Mouse (Mus musculus) limb, embryonic 13.5 days (tissue): ENCODE results near the gene Ror2. TPM values are rescaled to one million over a fixed set of nuclear protein-coding genes. Genes with fewer than 3 reads are reported as not detected.

ENCODE experiments used
- ATAC-seq: fragments of 200-750 bp; cut with Nextera tagmentation; 2 replicates; pipeline ENCODE4 v1.8.0; 2017; ENCODE audit warnings: low read depth, moderate number of reproducible peaks, moderate TSS enrichment; ENCODE audit not compliant: low FRiP score
- H3K27ac ChIP-seq: fragments of 300-500 bp; sonication (generic); 2 replicates; pipeline ENCODE4 v1.5.1; 2015; ENCODE audit warnings: inconsistent platforms, mild to moderate bottlenecking, moderate library complexity
- H3K27me3 ChIP-seq: fragments of 300-500 bp; sonication (generic); 2 replicates; pipeline ENCODE4 v1.6.1; 2015; ENCODE audit warnings: mild to moderate bottlenecking, inconsistent platforms
- H3K36me3 ChIP-seq: fragments of 300-500 bp; sonication (generic); 2 replicates; pipeline ENCODE4 v1.6.1; 2015; ENCODE audit warnings: inconsistent platforms, mild to moderate bottlenecking, moderate library complexity
- H3K4me1 ChIP-seq: fragments of 300-500 bp; sonication (generic); 2 replicates; pipeline ENCODE4 v1.6.1; 2015; ENCODE audit warnings: inconsistent platforms
- H3K4me2 ChIP-seq: fragments of 300-500 bp; sonication (generic); replicated peaks from 2 replicates; pipeline ENCODE4 v1.6.1; 2015; ENCODE audit warnings: inconsistent platforms, mild to moderate bottlenecking, moderate library complexity
- H3K4me3 ChIP-seq: fragments of 300-500 bp; sonication (generic); 2 replicates; pipeline ENCODE4 v1.5.1; 2015; ENCODE audit warnings: moderate library complexity, mild to moderate bottlenecking, inconsistent platforms
- H3K9ac ChIP-seq: fragments of 300-500 bp; sonication (generic); 2 replicates; pipeline ENCODE4 v1.6.1; 2015; ENCODE audit warnings: mild to moderate bottlenecking, inconsistent platforms
- H3K9me3 ChIP-seq: fragments of 300-500 bp; sonication (generic); 2 replicates; pipeline ENCODE4 v1.6.1; 2016; ENCODE audit warnings: inconsistent platforms
- WGBS: fragments of 180-500 bp; shearing (Covaris S2); methylation state at CpG from one replicate; pipeline ENCODE4 v1.1.7; 2015; 5-methylcytosine and 5-hydroxymethylcytosine counted together
- polyA plus RNA-seq: library from polyadenylated mRNA; unstranded; fragments of >200 nt; fragmentation: Nextera tagmentation; extraction: Ambion mirVana; gene quantifications from 2 replicates; pipeline ENCODE4 v1.2.1, GENCODE M21; 2015

Ror2 gene
- polyA plus RNA-seq, 1 experiment from 2014 or later, result 25.7 TPM

GRCm38 (mm10) chr13:53158405-53159005, 127.4 kb downstream of the Ror2 start:
- Histone ChIP-seq H3K27ac (no peak overlapping the region), H3K9ac (no peak overlapping the region), H3K4me1 (peaks cover 88% of the 10 kb centered on the region), H3K9me3 (no peaks in the 10 kb centered on the region), H3K27me3 (no peaks in the 10 kb centered on the region), H3K4me3 (no peak overlapping the region), H3K36me3 (no peaks in the 10 kb centered on the region), H3K4me2 (no peak overlapping the region)
- WGBS, result 54% methylated on average over 9 of the region's 9 CpGs
- no peak for ATAC-seq

GRCm38 (mm10) chr13:53156911-53157310, 129.0 kb downstream of the Ror2 start:
- H3K9me3 ChIP-seq, result no peaks in the 10 kb centered on the region
- 76% methylated on average over 15 of the region's 15 CpGs for WGBS
- ATAC-seq, result no peak
- peaks cover 79% of the 10 kb centered on the region for H3K4me1 ChIP-seq
- no peak overlapping the region for H3K4me3 ChIP-seq
- H3K36me3 ChIP-seq, result no peaks in the 10 kb centered on the region
- peak overlapping the region; percentile 13; the same call in 1 of the 2 replicates for H3K9ac ChIP-seq
- peak overlapping the region; percentile 15; the same call in 1 of the 2 replicates for H3K27ac ChIP-seq
- H3K27me3 ChIP-seq, result no peaks in the 10 kb centered on the region
- H3K4me2 ChIP-seq, result no peak overlapping the region

GRCm38 (mm10) chr13:53156282-53156681, 129.6 kb downstream of the Ror2 start:
- no peak overlapping the region for H3K27ac ChIP-seq
- no peaks in the 10 kb centered on the region for H3K36me3 ChIP-seq
- H3K4me2 ChIP-seq, result no peak overlapping the region
- H3K9ac ChIP-seq, result no peak overlapping the region
- ATAC-seq, result no peak
- 70% methylated on average over 6 of the region's 6 CpGs for WGBS
- H3K27me3 ChIP-seq, result no peaks in the 10 kb centered on the region
- H3K4me1 ChIP-seq, result peaks cover 75% of the 10 kb centered on the region
- H3K9me3 ChIP-seq, result no peaks in the 10 kb centered on the region
- H3K4me3 ChIP-seq, result no peak overlapping the region

GRCm38 (mm10) chr13:53145511-53145910, 140.4 kb downstream of the Ror2 start:
- peaks cover 37% of the 10 kb centered on the region for H3K4me1 ChIP-seq
- no peaks in the 10 kb centered on the region for H3K27me3 ChIP-seq
- H3K27ac ChIP-seq, result no peak overlapping the region
- no peak overlapping the region for H3K4me2 ChIP-seq
- H3K9me3 ChIP-seq, result no peaks in the 10 kb centered on the region
- ATAC-seq, result no peak
- no peak overlapping the region for H3K4me3 ChIP-seq
- peaks cover 8% of the 10 kb centered on the region; the same call in 1 of the 2 replicates for H3K36me3 ChIP-seq
- H3K9ac ChIP-seq, result no peak overlapping the region
- WGBS, result 57% methylated on average over 3 of the region's 3 CpGs

DNA sequence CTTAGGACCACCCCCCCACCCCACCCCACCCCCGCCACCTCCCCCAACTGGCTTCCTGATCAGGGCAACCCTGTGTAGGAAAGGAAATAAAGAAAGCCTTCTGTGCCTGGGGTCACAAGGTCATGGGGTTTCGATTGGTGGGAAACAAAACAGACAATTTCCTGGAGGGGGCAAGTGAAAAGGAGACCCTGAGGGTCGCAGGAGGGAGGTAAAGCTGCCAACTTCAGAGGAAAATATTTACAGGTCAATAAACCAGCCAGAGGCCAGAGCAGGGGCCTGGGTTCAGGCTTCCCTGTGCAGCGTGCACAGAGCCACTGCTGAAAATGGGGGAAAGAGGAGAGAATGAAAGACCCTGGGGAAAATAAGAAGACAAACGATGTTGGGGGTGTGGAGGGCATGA, 142.8 kb downstream of the Ror2 start:
- Histone ChIP-seq H3K9ac (no peak overlapping the region), H3K36me3 (peaks cover 19% of the 10 kb centered on the region), H3K4me2 (no peak overlapping the region; the same call in 1 of the 2 replicates), H3K9me3 (peaks cover 10% of the 10 kb centered on the region), H3K4me1 (peaks cover 31% of the 10 kb centered on the region), H3K27ac (peak overlapping the region; percentile 48; the same call in 1 of the 2 replicates), H3K27me3 (no peaks in the 10 kb centered on the region), H3K4me3 (no peak overlapping the region)
- no peak for ATAC-seq
- 13% methylated on average over 5 of the region's 5 CpGs for WGBS

DNA sequence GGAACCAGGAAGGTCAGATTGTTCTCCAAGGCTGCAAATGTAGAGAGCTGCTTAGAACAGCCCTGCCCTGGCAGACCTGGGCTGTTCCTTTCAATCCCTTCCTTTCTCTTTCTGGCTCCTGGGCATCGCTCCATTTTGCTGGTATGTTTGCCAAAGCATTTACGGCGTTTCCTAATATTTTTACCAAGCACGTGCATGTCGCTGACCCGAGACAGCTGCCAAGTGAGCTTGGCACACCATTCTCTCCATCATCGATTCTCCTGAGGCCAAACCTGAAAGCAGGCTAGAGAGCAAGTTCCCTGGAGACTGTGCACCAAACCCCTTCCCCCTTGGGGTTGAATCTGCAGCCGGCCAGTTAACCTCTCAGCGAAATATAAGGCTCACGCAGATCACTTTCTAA, 143.7 kb downstream of the Ror2 start:
- H3K4me1 ChIP-seq, result peaks cover 31% of the 10 kb centered on the region
- H3K9me3 ChIP-seq, result peaks cover 13% of the 10 kb centered on the region
- H3K4me3 ChIP-seq, result no peak overlapping the region
- H3K4me2 ChIP-seq, result no peak overlapping the region
- no peak overlapping the region for H3K9ac ChIP-seq
- WGBS, result 59% methylated on average over 10 of the region's 10 CpGs
- no peak for ATAC-seq
- peaks cover 19% of the 10 kb centered on the region for H3K36me3 ChIP-seq
- 0 out of 2 replicates have a peak overlapping the region, but pooled peaks have one; percentile 8 for H3K27ac ChIP-seq
- H3K27me3 ChIP-seq, result no peaks in the 10 kb centered on the region

GRCm38 (mm10) chr13:53140298-53140697, 145.6 kb downstream of the Ror2 start:
- H3K4me1 ChIP-seq, result peaks cover 31% of the 10 kb centered on the region
- 85% methylated on average over 2 of the region's 2 CpGs for WGBS
- peaks cover 15% of the 10 kb centered on the region for H3K36me3 ChIP-seq
- no peak overlapping the region for H3K4me3 ChIP-seq
- no peak overlapping the region for H3K9ac ChIP-seq
- no peaks in the 10 kb centered on the region for H3K27me3 ChIP-seq
- H3K9me3 ChIP-seq, result peaks cover 13% of the 10 kb centered on the region
- no peak for ATAC-seq
- no peak overlapping the region for H3K27ac ChIP-seq
- H3K4me2 ChIP-seq, result no peak overlapping the region

- WGBS, result 33% methylated on average over 13 of the region's 13 CpGs
- peak overlapping the region; percentile 56; the same call in 1 of the 2 replicates for H3K27ac ChIP-seq
These were observed 155.4 kb downstream of the Ror2 start for GRCm38 (mm10) chr13:53130567-53130966.

DNA sequence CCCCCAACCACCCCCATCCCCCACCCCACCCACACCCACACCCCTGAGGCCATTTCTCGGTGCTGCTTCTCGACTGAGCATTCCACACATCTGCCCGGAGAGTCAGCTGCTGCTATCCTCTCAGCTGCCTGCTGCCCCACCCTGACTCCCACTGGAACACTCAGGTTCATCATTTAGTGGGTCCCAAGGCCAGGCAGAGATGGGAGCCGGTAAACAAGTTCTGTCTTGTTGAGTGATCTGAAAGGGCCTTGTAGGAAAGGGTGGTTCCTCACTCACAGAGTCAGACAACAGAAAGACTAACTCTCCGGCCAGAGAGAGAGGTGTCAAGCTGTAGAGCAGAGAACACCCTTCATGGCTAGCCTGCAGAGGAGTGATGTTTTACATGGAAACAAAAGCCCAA, 155.9 kb downstream of the Ror2 start:
- H3K4me3 ChIP-seq, result no peak overlapping the region
- H3K4me1 ChIP-seq, result peaks cover 53% of the 10 kb centered on the region
- peak overlapping the region; percentile 56; the same call in 1 of the 2 replicates for H3K27ac ChIP-seq
- no peak for ATAC-seq
- WGBS, result 65% methylated on average over 5 of the region's 5 CpGs
- H3K27me3 ChIP-seq, result no peaks in the 10 kb centered on the region
- H3K9ac ChIP-seq, result no peak overlapping the region
- H3K36me3 ChIP-seq, result peaks cover 7% of the 10 kb centered on the region; the same call in 1 of the 2 replicates
- H3K4me2 ChIP-seq, result peak overlapping the region; percentile 17; the same call in 1 of the 2 replicates
- no peaks in the 10 kb centered on the region for H3K9me3 ChIP-seq

More at GRCm38 (mm10) chr13:53130567-53130966, 155.4 kb downstream of the Ror2 start:
- Histone ChIP-seq H3K27me3 (no peaks in the 10 kb centered on the region), H3K4me3 (no peak overlapping the region), H3K36me3 (peaks cover 7% of the 10 kb centered on the region; the same call in 1 of the 2 replicates), H3K4me2 (peak overlapping the region; percentile 17; the same call in 1 of the 2 replicates), H3K9me3 (no peaks in the 10 kb centered on the region), H3K9ac (no peak overlapping the region), H3K4me1 (peaks cover 53% of the 10 kb centered on the region)
- ATAC-seq, result peak; percentile 62

GRCm38 (mm10) chr13:53125627-53126026, 160.3 kb downstream of the Ror2 start:
- Histone ChIP-seq H3K4me3 (no peak overlapping the region), H3K27ac (no peak overlapping the region), H3K4me2 (no peak overlapping the region), H3K36me3 (peaks cover 7% of the 10 kb centered on the region; the same call in 1 of the 2 replicates), H3K9ac (no peak overlapping the region), H3K27me3 (no peaks in the 10 kb centered on the region), H3K9me3 (no peaks in the 10 kb centered on the region), H3K4me1 (peaks cover 32% of the 10 kb centered on the region)
- WGBS, result 80% methylated on average over 5 of the region's 5 CpGs
- no peak for ATAC-seq

DNA sequence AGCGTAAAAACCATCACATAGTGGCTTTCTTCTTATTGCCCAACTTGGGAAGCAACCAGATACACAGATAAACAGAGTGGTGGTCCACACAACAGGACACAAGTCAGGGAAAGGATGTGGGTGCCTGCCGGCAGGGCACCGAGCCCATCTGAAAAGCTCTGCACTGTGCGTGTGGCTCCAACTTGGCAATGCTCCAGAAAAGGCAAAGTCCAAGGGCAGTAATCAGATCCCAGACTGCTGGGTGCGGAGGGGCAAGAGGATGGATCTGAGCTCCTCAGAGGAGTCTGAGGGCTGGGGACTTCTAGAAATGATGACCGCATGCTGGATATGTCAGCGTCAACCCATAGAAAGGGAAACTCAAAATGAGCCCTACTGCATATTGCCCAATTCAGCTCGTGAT, 163.8 kb downstream of the Ror2 start:
- Histone ChIP-seq H3K9me3 (no peaks in the 10 kb centered on the region), H3K9ac (no peak overlapping the region), H3K36me3 (peaks cover 25% of the 10 kb centered on the region), H3K4me1 (peaks cover 24% of the 10 kb centered on the region), H3K4me3 (no peak overlapping the region), H3K27ac (no peak overlapping the region), H3K4me2 (no peak overlapping the region), H3K27me3 (no peaks in the 10 kb centered on the region)
- WGBS, result 82% methylated on average over 8 of the region's 8 CpGs
- no peak for ATAC-seq

- ATAC-seq, result no peak
- H3K9me3 ChIP-seq, result no peaks in the 10 kb centered on the region
- H3K4me2 ChIP-seq, result no peak overlapping the region
- no peak overlapping the region for H3K9ac ChIP-seq
- 33% methylated on average over 11 of the region's 11 CpGs for WGBS
- H3K36me3 ChIP-seq, result peaks cover 36% of the 10 kb centered on the region
- H3K4me3 ChIP-seq, result no peak overlapping the region
- no peaks in the 10 kb centered on the region for H3K27me3 ChIP-seq
- peaks cover 24% of the 10 kb centered on the region for H3K4me1 ChIP-seq
- no peak overlapping the region for H3K27ac ChIP-seq
These were observed 165.0 kb downstream of the Ror2 start for GRCm38 (mm10) chr13:53120906-53121305.
